Comparison of ENCODE assay signal across 1 mouse cellular context in genomic region chr9:119101992-119102782, GRCm38 (mm10).
A peak's percentile ranks its signal among the peaks of the same experiment; 100 is the strongest.
TF ChIP-seq lines count a peak whose summit lies in the region.

Gene Dlec1, plus strand, starts transcription at chr9:119102478.

TF ChIP-seq in CH12.LX, 34 proteins besides CTCF, POLR2A, EP300 and RAD21 (continued from another document):
- TF ChIP-seq MEF2A (IDR thresholded peaks at IDR 0.05; ENCODE audit: borderline replicate concordance, low read depth, low read length) (0 out of 2 replicates have a peak, but pooled peaks have one; percentile 30), MAZ (IDR thresholded peaks at IDR 0.05; ENCODE audit: low read depth, low read length) (0 out of 2 replicates have a peak, but pooled peaks have one; percentile 27), BHLHE40 (IDR thresholded peaks at IDR 0.05; ENCODE audit: low read depth, low read length) (peak; percentile 10; the same call in 1 of the 2 replicates), MXI1 (IDR thresholded peaks at IDR 0.05; ENCODE audit: low read depth, low read length) (peak; percentile 96), NRF1 (IDR thresholded peaks at IDR 0.05; ENCODE audit: low read depth, low read length) (no peak), SMC3 (IDR thresholded peaks at IDR 0.05; ENCODE audit: low read depth, low read length) (no peak; the same call in 1 of the 2 replicates), ZC3H11A (IDR thresholded peaks at IDR 0.05; ENCODE audit: low read depth, low read length) (no peak), UBTF (IDR thresholded peaks at IDR 0.05; ENCODE audit: low read depth, low read length) (no peak), POLR2AphosphoS2 (IDR thresholded peaks at IDR 0.05; ENCODE audit: low read depth, low read length) (peak; percentile 43; the same call in 1 of the 2 replicates), RCOR1 (conservative IDR thresholded peaks at IDR 0.05; ENCODE audit: low read depth, low read length) (no peak), HCFC1 (IDR thresholded peaks at IDR 0.05; ENCODE audit: low read depth, low read length) (peak; percentile 76), USF2 (conservative IDR thresholded peaks at IDR 0.05; ENCODE audit: low read depth, low read length) (no peak), ZNF384 (IDR thresholded peaks at IDR 0.05; ENCODE audit: low read depth, low read length) (no peak), ZMIZ1 (IDR thresholded peaks at IDR 0.05; ENCODE audit: low read depth, low read length) (no peak)
